Mouse (Mus musculus): ENCODE measurements at regions not wholly inside any gene's neighbourhood (a gene's known extent, or its start where the extent isn't known, plus 50 kb on each side); places are given as distances from the start of the nearest gene placed in this dataset.

DNA sequence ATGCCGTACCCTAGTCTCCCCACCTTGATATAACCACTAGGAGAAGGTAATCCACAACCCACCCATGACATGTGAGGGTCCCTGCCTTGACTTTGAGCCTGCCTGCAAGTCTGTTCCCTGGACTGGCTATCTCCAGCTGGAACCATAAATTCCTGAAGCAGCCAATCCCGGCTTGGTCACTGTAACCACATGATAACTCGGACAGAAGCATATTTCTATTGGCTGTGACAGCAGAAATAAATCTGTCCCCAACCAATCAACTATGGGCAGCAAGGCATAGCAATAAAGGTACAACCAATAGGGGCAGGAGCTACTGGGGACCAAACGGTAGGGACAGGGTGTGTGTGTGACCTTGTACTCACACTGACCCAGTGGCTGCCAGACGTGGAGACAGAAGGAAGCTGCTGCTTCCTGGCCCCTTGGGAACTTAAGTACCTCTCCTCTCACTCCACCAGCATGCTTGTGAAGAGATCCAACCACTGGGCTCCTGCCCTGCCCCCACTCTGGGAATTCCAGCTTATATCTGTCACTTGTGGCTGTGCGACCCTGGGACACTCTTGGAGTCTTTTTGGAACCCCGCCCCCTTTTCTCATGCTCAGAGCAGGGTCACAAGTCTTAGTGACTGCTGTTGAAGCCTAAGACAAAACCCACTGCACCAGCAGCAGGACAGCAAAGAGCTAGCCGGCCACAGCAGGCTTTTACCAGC, 51.8 kb upstream of the Ttc34 start:
- no peak overlapping the region for H3K4me3 ChIP-seq
- H3K9ac ChIP-seq, result no peak overlapping the region
- H3K27me3 ChIP-seq, result no peaks in the 10 kb centered on the region
- no peaks in the 10 kb centered on the region for H3K9me3 ChIP-seq (replicated peaks)
- H3K4me2 ChIP-seq, result peak overlapping the region; percentile 29; the same call in 1 of the 2 replicates
- ATAC-seq (replicated peaks; ENCODE audit: insufficient number of reproducible peaks, insufficient read depth, low FRiP score, low read depth), result peak; percentile 20
- H3K36me3 ChIP-seq, result no peaks in the 10 kb centered on the region
- peak overlapping the region; percentile 59 for H3K27ac ChIP-seq
- WGBS, result 25% methylated on average over 8 of the region's 8 CpGs
- peaks cover 43% of the 10 kb centered on the region for H3K4me1 ChIP-seq (replicated peaks)

DNA sequence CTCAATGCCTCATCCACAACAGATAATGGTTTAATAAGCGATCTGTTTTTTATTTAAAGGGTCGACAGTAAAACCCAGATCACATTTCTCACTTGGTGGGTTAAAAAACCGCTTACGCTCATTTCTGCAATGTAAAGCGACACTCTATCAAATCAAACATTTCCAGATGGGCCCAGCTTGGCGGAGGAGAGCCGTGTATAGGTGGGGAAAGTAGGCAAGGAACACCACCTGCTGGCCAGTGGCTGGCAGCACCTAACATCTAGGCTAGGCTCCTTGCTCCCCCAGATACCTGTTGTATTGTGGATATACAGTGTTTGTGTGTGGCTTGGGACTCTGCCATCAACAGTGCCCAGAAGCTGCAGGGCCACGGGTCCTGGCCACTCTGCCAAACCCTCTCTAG, 50.1 kb upstream of the Ttc34 start:
- no peak for ATAC-seq (replicated peaks; ENCODE audit: insufficient number of reproducible peaks, insufficient read depth, low FRiP score, low read depth)

More for the DNA sequence above, 50.1 kb upstream of the Ttc34 start:
- Histone ChIP-seq H3K4me3 (no peak overlapping the region), H3K36me3 (no peaks in the 10 kb centered on the region), H3K4me2 (no peak overlapping the region), H3K4me1 (replicated peaks) (peaks cover 38% of the 10 kb centered on the region), H3K9me3 (replicated peaks) (no peaks in the 10 kb centered on the region), H3K27me3 (no peaks in the 10 kb centered on the region), H3K9ac (no peak overlapping the region), H3K27ac (no peak overlapping the region)
- 65% methylated on average over 8 of the region's 8 CpGs for WGBS

Data from heart, embryonic 15.5 days (tissue).